Mouse (Mus musculus): ENCODE results near the gene Slc12a8. TPM values are rescaled to one million over a fixed set of nuclear protein-coding genes. Genes with fewer than 3 reads are reported as not detected.

Slc12a8 gene
- polyA plus RNA-seq, 1 experiment: not detected

DNA sequence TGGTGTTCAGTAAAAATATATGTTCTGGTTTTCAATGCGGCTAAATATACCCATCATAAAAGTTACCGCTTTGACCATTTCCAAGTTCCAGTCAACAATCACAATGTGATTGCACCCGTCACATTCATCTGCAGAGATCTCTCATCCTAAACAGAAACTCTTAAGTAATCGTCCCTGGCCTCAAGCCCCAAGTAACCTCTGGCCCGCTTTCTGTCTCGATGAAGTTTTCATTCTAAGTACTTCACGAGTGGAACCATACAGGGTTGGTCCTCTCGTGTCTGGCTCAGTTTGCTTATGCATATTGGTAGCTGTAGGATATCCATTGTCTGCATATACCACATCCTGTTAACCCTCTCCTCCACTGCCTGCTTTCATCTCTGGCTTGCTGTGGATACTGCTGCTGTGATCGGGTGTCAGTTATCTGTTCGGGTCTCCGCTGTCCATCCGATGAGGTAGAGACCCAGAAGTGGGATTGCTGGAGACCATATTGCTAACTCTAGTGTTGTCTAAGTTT, 181.2 kb downstream of the Slc12a8 start:
- H3K4me3 ChIP-seq (ENCODE audit: insufficient read depth, low read length): no peak overlapping the region
- TF ChIP-seq POLR2A (IDR thresholded peaks at IDR 0.05; ENCODE audit: borderline replicate concordance, low read depth, low read length): no peak
- no peaks in the 10 kb centered on the region for H3K4me1 ChIP-seq (ENCODE audit: control insufficient read depth, insufficient read depth, low read length)
- no peak overlapping the region for H3K27ac ChIP-seq (ENCODE audit: insufficient read depth, low read depth, low read length)

DNA sequence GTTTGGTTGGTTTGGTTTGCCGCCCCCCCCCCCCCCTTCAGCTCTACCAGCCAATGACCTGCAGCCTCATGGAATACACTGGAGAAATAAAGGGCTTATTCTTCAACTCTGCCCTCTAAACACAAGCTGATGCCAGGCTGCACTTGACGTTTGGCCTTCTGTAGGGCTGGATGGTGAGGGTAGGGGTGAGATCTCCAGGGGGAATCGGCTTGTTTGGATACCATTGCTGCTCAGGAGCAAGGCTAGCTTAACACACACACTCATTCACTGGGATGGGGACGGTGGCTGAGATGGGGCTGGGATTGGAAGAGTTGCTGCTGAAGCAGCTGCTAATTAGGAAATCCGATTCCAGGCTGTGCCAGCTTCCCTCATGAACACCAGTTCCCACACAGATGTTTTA, 183.5 kb downstream of the Slc12a8 start:
- no peak overlapping the region for H3K27ac ChIP-seq (ENCODE audit: insufficient read depth, low read depth, low read length)
- H3K4me3 ChIP-seq (ENCODE audit: insufficient read depth, low read length): no peak overlapping the region
- no peaks in the 10 kb centered on the region for H3K4me1 ChIP-seq (ENCODE audit: control insufficient read depth, insufficient read depth, low read length)
- TF ChIP-seq CTCF (IDR thresholded peaks at IDR 0.05; ENCODE audit: low read depth, low read length) (no peak), POLR2A (IDR thresholded peaks at IDR 0.05; ENCODE audit: borderline replicate concordance, low read depth, low read length) (no peak)

DNA sequence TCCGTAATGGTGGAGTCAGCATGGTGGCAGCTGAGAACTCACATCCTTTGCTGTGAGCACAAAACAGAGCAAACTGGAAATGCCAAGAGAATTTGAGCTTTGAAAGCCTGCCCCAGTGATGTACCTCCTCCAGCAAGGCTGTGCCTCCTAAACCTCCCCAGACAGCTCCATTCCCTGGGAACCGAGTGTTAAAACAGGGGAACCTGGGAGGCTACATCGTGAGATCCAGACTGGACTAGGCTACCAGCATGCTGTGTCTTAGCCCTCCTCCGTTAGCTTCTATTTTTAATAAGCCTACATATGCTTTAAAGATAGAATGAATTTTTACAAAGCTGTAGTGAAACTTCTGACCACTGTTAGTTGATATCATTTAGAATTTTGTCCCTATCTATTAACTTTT, 184.7 kb downstream of the Slc12a8 start:
- TF ChIP-seq POLR2A (IDR thresholded peaks at IDR 0.05; ENCODE audit: borderline replicate concordance, low read depth, low read length) (no peak), CTCF (IDR thresholded peaks at IDR 0.05; ENCODE audit: low read depth, low read length) (no peak)
- H3K4me1 ChIP-seq (ENCODE audit: control insufficient read depth, insufficient read depth, low read length): no peaks in the 10 kb centered on the region

DNA sequence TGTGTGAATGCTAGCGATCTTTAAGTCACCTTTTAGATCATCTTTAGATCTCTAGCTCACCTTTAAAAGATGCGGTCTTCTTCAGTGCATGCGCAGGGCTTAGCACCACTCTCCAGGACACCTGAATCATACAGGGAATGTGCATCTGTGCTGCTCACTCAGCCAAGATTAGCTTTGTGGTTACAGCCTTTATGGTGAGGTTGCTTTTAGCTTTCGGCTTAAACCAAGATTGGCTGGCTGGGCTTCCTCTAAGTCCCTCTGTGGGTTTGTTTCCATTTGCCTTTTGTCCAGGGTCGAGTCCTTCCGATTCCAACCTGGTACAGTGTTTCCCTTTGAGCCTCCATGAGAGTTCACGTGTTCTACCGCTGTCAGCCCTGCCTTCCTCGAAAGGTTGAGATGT, 187.2 kb downstream of the Slc12a8 start:
- Histone ChIP-seq H3K4me3 (ENCODE audit: insufficient read depth, low read length) (no peak overlapping the region), H3K27ac (ENCODE audit: insufficient read depth, low read depth, low read length) (no peak overlapping the region), H3K4me1 (ENCODE audit: control insufficient read depth, insufficient read depth, low read length) (no peaks in the 10 kb centered on the region)
- TF ChIP-seq POLR2A (IDR thresholded peaks at IDR 0.05; ENCODE audit: borderline replicate concordance, low read depth, low read length) (no peak), CTCF (IDR thresholded peaks at IDR 0.05; ENCODE audit: low read depth, low read length) (no peak)

More for the DNA sequence above, 184.7 kb downstream of the Slc12a8 start:
- Histone ChIP-seq H3K27ac (ENCODE audit: insufficient read depth, low read depth, low read length) (no peak overlapping the region), H3K4me3 (ENCODE audit: insufficient read depth, low read length) (no peak overlapping the region)

DNA sequence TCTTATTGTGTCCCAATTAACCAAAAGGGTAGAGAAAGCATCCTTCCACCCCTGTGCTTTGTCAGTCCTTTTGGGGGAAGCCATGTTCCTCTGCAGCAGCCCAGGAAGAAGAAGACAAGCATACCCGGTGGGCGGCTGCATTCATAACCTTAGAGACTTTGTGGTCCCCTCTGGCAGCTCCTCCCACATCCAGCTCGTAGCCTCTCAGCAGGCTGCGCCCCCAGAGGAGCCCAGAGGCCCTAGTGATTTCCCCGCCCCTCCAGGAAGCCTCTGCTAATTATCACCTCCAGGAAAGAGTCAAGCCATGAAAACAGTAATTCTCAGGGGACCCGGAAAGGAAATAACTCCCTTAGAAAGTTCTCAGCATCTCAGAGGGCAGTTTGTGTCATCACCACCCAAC, 188.1 kb downstream of the Slc12a8 start:
- Histone ChIP-seq H3K4me1 (ENCODE audit: control insufficient read depth, insufficient read depth, low read length) (no peaks in the 10 kb centered on the region), H3K27ac (ENCODE audit: insufficient read depth, low read depth, low read length) (no peak overlapping the region), H3K4me3 (ENCODE audit: insufficient read depth, low read length) (no peak overlapping the region)

DNA sequence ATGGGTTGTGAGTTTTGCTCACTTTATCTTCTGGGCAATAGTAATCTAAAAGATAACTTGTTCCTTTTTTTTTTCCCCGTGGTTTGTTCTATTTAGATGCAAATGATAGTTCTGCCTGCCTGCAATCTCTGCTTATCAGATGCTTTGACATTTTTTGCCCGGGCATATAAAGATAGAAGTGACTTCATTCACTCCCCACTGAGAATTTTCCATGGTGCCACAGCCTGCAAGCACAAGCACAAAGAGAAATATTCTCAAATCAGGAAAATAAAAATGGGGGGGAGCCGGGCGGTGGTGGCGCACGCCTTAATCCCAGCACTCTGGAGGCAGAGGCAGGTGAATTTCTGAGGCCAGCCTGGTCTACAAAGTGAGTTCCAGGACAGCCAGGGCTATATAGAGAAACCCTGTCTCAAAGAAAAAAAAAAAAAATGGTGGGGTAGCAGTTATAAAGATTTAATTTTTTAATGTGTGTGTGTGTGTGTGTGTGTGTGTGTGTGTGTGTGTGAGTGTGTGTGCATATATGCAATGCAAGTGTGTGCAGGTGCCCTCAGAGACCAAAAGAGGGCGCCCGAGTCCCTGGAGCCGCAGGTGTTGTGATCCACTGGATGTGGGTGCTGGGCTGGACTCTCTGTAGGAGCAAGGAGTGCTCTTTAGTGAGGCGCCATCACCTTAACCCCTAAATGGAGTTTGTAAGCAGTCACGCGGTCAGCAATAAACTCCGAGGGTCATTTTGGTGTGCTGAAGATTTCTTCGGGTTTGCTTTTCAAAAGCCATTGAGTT, 189.2 kb downstream of the Slc12a8 start:
- Histone ChIP-seq H3K27ac (ENCODE audit: insufficient read depth, low read depth, low read length) (no peak overlapping the region), H3K4me3 (ENCODE audit: insufficient read depth, low read length) (no peak overlapping the region), H3K4me1 (ENCODE audit: control insufficient read depth, insufficient read depth, low read length) (no peaks in the 10 kb centered on the region)
- no peak for TF ChIP-seq CTCF (IDR thresholded peaks at IDR 0.05; ENCODE audit: low read depth, low read length)
- TF ChIP-seq POLR2A (IDR thresholded peaks at IDR 0.05; ENCODE audit: borderline replicate concordance, low read depth, low read length): no peak

More for the DNA sequence above, 188.1 kb downstream of the Slc12a8 start:
- TF ChIP-seq POLR2A (IDR thresholded peaks at IDR 0.05; ENCODE audit: borderline replicate concordance, low read depth, low read length) (no peak), CTCF (IDR thresholded peaks at IDR 0.05; ENCODE audit: low read depth, low read length) (no peak)

DNA sequence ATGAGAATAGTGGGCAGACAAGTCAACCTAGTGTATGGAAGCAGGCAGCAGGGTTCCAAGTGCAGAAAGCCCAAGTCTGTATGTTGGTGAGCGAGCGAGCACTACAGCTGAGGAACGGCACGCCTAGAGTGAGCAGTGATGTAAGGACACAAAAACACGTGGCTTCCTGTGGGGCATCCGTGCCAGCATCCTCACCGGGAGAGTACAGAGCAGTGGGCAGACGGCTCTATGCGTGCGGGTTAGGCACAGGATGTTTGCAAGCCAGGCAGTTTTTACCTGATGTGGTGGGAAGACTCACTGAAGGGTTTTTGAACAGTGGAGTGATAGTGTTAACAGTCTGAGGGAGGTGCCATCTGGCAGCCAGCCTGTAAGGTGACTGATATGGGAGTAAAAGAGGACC, 190.9 kb downstream of the Slc12a8 start:
- H3K4me3 ChIP-seq (ENCODE audit: insufficient read depth, low read length): no peak overlapping the region
- H3K4me1 ChIP-seq (ENCODE audit: control insufficient read depth, insufficient read depth, low read length): no peaks in the 10 kb centered on the region
- no peak overlapping the region for H3K27ac ChIP-seq (ENCODE audit: insufficient read depth, low read depth, low read length)
- TF ChIP-seq CTCF (IDR thresholded peaks at IDR 0.05; ENCODE audit: low read depth, low read length) (no peak), POLR2A (IDR thresholded peaks at IDR 0.05; ENCODE audit: borderline replicate concordance, low read depth, low read length) (no peak)

DNA sequence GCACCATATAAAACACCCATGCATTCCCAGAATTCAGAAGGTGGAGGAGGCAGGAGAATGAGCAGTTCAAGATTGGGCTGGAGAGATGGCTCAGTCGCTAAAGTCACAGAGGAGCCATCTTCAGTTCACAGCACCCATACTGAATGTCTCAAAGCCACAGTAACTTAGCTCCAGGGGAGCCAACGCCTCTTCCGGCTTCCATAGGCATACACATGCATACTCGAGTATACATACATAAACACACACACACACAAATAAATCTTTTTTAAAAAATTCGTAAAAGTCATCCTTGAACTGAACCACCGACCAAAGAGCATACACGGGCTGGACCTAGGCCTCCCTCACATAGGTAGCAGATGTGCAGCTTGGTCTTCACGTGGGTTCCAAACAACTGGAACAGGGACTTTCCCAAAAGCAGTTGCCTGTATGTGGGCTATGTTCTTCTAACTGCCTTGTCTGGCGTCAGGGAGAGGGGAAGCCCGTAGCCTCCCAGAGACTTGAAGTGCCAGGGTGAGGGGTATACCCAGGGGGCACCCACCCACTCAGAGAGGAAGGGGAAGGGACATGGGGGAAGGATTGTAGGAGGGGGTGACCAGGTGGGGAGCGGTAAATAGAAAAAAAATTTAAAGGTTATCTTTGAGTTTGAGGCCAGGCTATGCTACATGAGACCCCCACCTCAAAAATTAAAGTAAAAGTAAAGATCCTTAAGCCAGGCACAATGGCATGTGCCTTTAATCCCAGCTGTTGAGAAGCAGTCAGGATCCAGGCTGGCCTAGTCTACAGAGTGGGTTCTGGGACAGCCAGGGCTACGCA, 191.7 kb downstream of the Slc12a8 start:
- Histone ChIP-seq H3K4me3 (ENCODE audit: insufficient read depth, low read length) (no peak overlapping the region), H3K4me1 (ENCODE audit: control insufficient read depth, insufficient read depth, low read length) (no peaks in the 10 kb centered on the region), H3K27ac (ENCODE audit: insufficient read depth, low read depth, low read length) (no peak overlapping the region)
- TF ChIP-seq POLR2A (IDR thresholded peaks at IDR 0.05; ENCODE audit: borderline replicate concordance, low read depth, low read length) (no peak), CTCF (IDR thresholded peaks at IDR 0.05; ENCODE audit: low read depth, low read length) (no peak)

Other genes with a start within 250 kb of the Slc12a8 start
- gene Zfp148, start 136.5 kb upstream of the Slc12a8 start, polyA plus RNA-seq (2012; ENCODE audit: insufficient read depth, insufficient read length, missing spikeins): 31.9 and 34.3 TPM in 2 replicates
- gene Heg1, start 167.0 kb downstream of the Slc12a8 start, polyA plus RNA-seq (2012; ENCODE audit: insufficient read depth, insufficient read length, missing spikeins): 0.35 TPM in 2 replicates